Mouse (Mus musculus): ENCODE results near the gene Ppm1g. TPM values are rescaled to one million over a fixed set of nuclear protein-coding genes. Genes with fewer than 3 reads are reported as not detected.

Gene Ppm1g
- total RNA-seq, 2 experiments from 2014 or later, result 41.1 to 45.7 TPM

GRCm38 (mm10) chr5:31179301-31179765 is 41.2 kb downstream of the Ppm1g start:
- Histone ChIP-seq H3K4me3 (peak overlapping the region; percentile 91), H3K27ac (peak overlapping the region; percentile 97)
- no peak for TF ChIP-seq CTCF (IDR thresholded peaks at IDR 0.05)
- intact Hi-C loops (cut with DNase I), result loop anchor here (2.0 kb wide), 1 partner anchor 25 kb away; the partner anchor contains the start of gene Mpv17
- no peak for DNase-seq

- DNase-seq, result no peak
- Histone ChIP-seq H3K4me3 (no peak overlapping the region), H3K27ac (no peak overlapping the region)
- TF ChIP-seq CTCF (IDR thresholded peaks at IDR 0.05), result no peak
- intact Hi-C loops (cut with DNase I), result no loop called here
Measured at GRCm38 (mm10) chr5:31168630-31169029, 51.9 kb downstream of the Ppm1g start.

GRCm38 (mm10) chr5:31164878-31165277 is 55.6 kb downstream of the Ppm1g start:
- DNase-seq, result no peak
- no peak for TF ChIP-seq CTCF (IDR thresholded peaks at IDR 0.05)
- no peak overlapping the region for H3K4me3 ChIP-seq
- intact Hi-C loops (cut with DNase I), result no loop called here
- no peak overlapping the region for H3K27ac ChIP-seq

GRCm38 (mm10) chr5:31162462-31162861 is 58.0 kb downstream of the Ppm1g start:
- intact Hi-C loops (cut with DNase I), result no loop called here
- no peak for TF ChIP-seq CTCF (IDR thresholded peaks at IDR 0.05)
- H3K4me3 ChIP-seq, result no peak overlapping the region
- no peak overlapping the region for H3K27ac ChIP-seq
- DNase-seq, result no peak

- peak; percentile 90 for DNase-seq
- H3K4me3 ChIP-seq, result peak within 1 kb of the TSS; percentile 95
- intact Hi-C loops (cut with DNase I), result loop anchor here (2.0 kb wide), 1 partner anchor 25 kb away; the partner anchor contains the start of gene Gm29609
Measured at GRCm38 (mm10) chr5:31154152-31154553, 66.3 kb downstream of the Ppm1g start, which contains the start of gene Mpv17. Gene Mpv17 (minus strand): TSS chr5:31154251.

GRCm38 (mm10) chr5:31153516-31154151 is 66.9 kb downstream of the Ppm1g start:
- peak; percentile 72 for DNase-seq
- intact Hi-C loops (cut with DNase I), result loop anchor here (2.0 kb wide), 1 partner anchor 25 kb away; the partner anchor contains the start of gene Gm29609
- no peak for TF ChIP-seq CTCF (IDR thresholded peaks at IDR 0.05)
- Histone ChIP-seq H3K27ac (peak overlapping the region; percentile 93), H3K4me3 (peak overlapping the region; percentile 95)

More at GRCm38 (mm10) chr5:31154152-31154553, 66.3 kb downstream of the Ppm1g start, which contains the start of gene Mpv17:
- H3K27ac ChIP-seq, result peak within 1 kb of the TSS; percentile 93
- no peak for TF ChIP-seq CTCF (IDR thresholded peaks at IDR 0.05)

Other genes with a start within 250 kb of the Ppm1g start
- gene Atraid, start 172.4 kb downstream of the Ppm1g start, total RNA-seq (2021), result 10 to 100 TPM; 40.9 to 41.6 TPM
- gene Slc5a6, start 171.8 kb downstream of the Ppm1g start, total RNA-seq (2021), result 1 to 10 TPM; 5.6 to 6.0 TPM
- 10 to 100 TPM; 25.5 to 28.6 TPM for gene Cad, start 165.9 kb downstream of the Ppm1g start, total RNA-seq (2021)
- not detected for gene Dnajc5g, start 114.4 kb downstream of the Ppm1g start, total RNA-seq (2021)
- not detected for gene Slc30a3, start 112.5 kb downstream of the Ppm1g start, total RNA-seq (2021)
- 100 to 1,000 TPM; 356 to 504 TPM for gene Trim54, start 104.0 kb downstream of the Ppm1g start, total RNA-seq (2021)
- gene Ucn, start 81.9 kb downstream of the Ppm1g start, total RNA-seq (2021), result not detected
- gene Mpv17, start 66.4 kb downstream of the Ppm1g start, total RNA-seq (2021), result 10 to 100 TPM; 16.9 to 24.2 TPM
- under 1 TPM; 0.53 to 0.74 TPM for gene Gm29609, start 40.8 kb downstream of the Ppm1g start, total RNA-seq (2021)
- gene Gtf3c2, start 40.5 kb downstream of the Ppm1g start, total RNA-seq (2021), result 10 to 100 TPM; 22.9 to 26.5 TPM
- gene Snx17, start 27.5 kb downstream of the Ppm1g start, total RNA-seq (2021), result 10 to 100 TPM; 31.1 to 33.2 TPM
- 10 to 100 TPM; 39.5 to 53.9 TPM for gene Eif2b4, start 27.3 kb downstream of the Ppm1g start, total RNA-seq (2021)
- gene Zfp513, start 18.4 kb downstream of the Ppm1g start, total RNA-seq (2021), result 1 to 10 TPM; 6.2 to 7.1 TPM
- 10 to 100 TPM; 51.3 to 58.5 TPM for gene Nrbp1, start 20.2 kb upstream of the Ppm1g start, total RNA-seq (2021)
- gene Gm9970, start 20.5 kb upstream of the Ppm1g start, total RNA-seq (2021), result not detected
- gene Krtcap3, start 31.0 kb upstream of the Ppm1g start, total RNA-seq (2021), result 1 to 10 TPM; 1.5 to 2.0 TPM
- gene Ift172, start 70.4 kb upstream of the Ppm1g start, total RNA-seq (2021), result 10 to 100 TPM; 26.0 to 34.8 TPM
- 1 to 10 TPM; 1.2 to 3.2 TPM for gene Fndc4, start 75.4 kb upstream of the Ppm1g start, total RNA-seq (2021)
- gene Gckr, start 76.8 kb upstream of the Ppm1g start, total RNA-seq (2021), result not detected
- gene Zfp512, start 231.7 kb upstream of the Ppm1g start, total RNA-seq (2021), result 10 to 100 TPM; 12.3 to 14.0 TPM